Mouse (Mus musculus) ES-Bruce4 (cell line): ENCODE results near the gene Gng8.

Experiments
- CTCF ChIP-seq: IDR thresholded peaks from one replicate; pipeline ENCODE4 v1.8.1; 2011; ENCODE audit warnings: low read depth, low read length
- EP300 ChIP-seq: IDR thresholded peaks from 2 replicates; pipeline ENCODE4 v1.6.1; 2011; ENCODE audit warnings: low read depth, low read length; ENCODE audit not compliant: insufficient read depth
- POLR2A ChIP-seq: IDR thresholded peaks from one replicate; pipeline ENCODE4 v1.8.1; 2011; ENCODE audit warnings: low read length; ENCODE audit not compliant: insufficient read depth

GRCm38 (mm10) chr7:16914453-16915343 is 23.1 kb downstream of the Gng8 start:
- TF ChIP-seq CTCF (no peak), POLR2A (no peak), EP300 (no peak)
